Mouse (Mus musculus): ENCODE data around the gene Ephb1. TPM values are rescaled to one million over a fixed set of nuclear protein-coding genes. Genes with fewer than 3 reads are reported as not detected.

The Ephb1 gene
- polyA plus RNA-seq, 1 experiment from 2014 or later: 42.3 TPM

GRCm38 (mm10) chr9:102007706-102008105 is 346.8 kb downstream of the Ephb1 start:
- H3K27me3 ChIP-seq: no peaks in the 10 kb centered on the region
- H3K4me2 ChIP-seq (replicated peaks): no peak overlapping the region
- H3K36me3 ChIP-seq: no peaks in the 10 kb centered on the region
- H3K4me3 ChIP-seq: no peak overlapping the region
- H3K9ac ChIP-seq (replicated peaks): no peak overlapping the region
- no peaks in the 10 kb centered on the region for H3K4me1 ChIP-seq
- ATAC-seq (replicated peaks): no peak
- 85% methylated on average over 10 of the region's 10 CpGs for WGBS
- H3K9me3 ChIP-seq: no peaks in the 10 kb centered on the region
- no peak overlapping the region for H3K27ac ChIP-seq (replicated peaks)

GRCm38 (mm10) chr9:102006539-102006938 is 348.0 kb downstream of the Ephb1 start:
- 60% methylated on average over 2 of the region's 2 CpGs for WGBS
- H3K9ac ChIP-seq (replicated peaks): no peak overlapping the region
- H3K4me3 ChIP-seq: no peak overlapping the region
- H3K9me3 ChIP-seq: no peaks in the 10 kb centered on the region
- H3K36me3 ChIP-seq: no peaks in the 10 kb centered on the region
- H3K27ac ChIP-seq (replicated peaks): no peak overlapping the region
- H3K27me3 ChIP-seq: no peaks in the 10 kb centered on the region
- H3K4me1 ChIP-seq: no peaks in the 10 kb centered on the region
- no peak for ATAC-seq (replicated peaks)
- H3K4me2 ChIP-seq (replicated peaks): no peak overlapping the region

GRCm38 (mm10) chr9:102002920-102003319 is 351.6 kb downstream of the Ephb1 start:
- no peak for ATAC-seq (replicated peaks)
- Histone ChIP-seq H3K4me3 (no peak overlapping the region), H3K27me3 (no peaks in the 10 kb centered on the region), H3K27ac (replicated peaks) (no peak overlapping the region), H3K36me3 (no peaks in the 10 kb centered on the region), H3K4me2 (replicated peaks) (no peak overlapping the region), H3K9me3 (no peaks in the 10 kb centered on the region), H3K9ac (replicated peaks) (no peak overlapping the region), H3K4me1 (no peaks in the 10 kb centered on the region)
- WGBS: 38% methylated on average over 5 of the region's 5 CpGs

- Histone ChIP-seq H3K36me3 (no peaks in the 10 kb centered on the region), H3K27me3 (no peaks in the 10 kb centered on the region), H3K9me3 (no peaks in the 10 kb centered on the region), H3K4me3 (no peak overlapping the region), H3K4me1 (no peaks in the 10 kb centered on the region), H3K4me2 (replicated peaks) (no peak overlapping the region), H3K27ac (replicated peaks) (no peak overlapping the region), H3K9ac (replicated peaks) (no peak overlapping the region)
- WGBS: 95% methylated on average over 10 of the region's 10 CpGs
- no peak for ATAC-seq (replicated peaks)
Measured at GRCm38 (mm10) chr9:102002186-102002585, 352.3 kb downstream of the Ephb1 start.

GRCm38 (mm10) chr9:102001633-102002165 is 352.8 kb downstream of the Ephb1 start:
- Histone ChIP-seq H3K36me3 (no peaks in the 10 kb centered on the region), H3K27ac (replicated peaks) (no peak overlapping the region), H3K4me2 (replicated peaks) (no peak overlapping the region), H3K27me3 (no peaks in the 10 kb centered on the region), H3K9me3 (no peaks in the 10 kb centered on the region), H3K4me3 (no peak overlapping the region), H3K4me1 (0 out of 2 replicates have a peak, but pooled peaks cover 3% of the 10 kb centered on the region), H3K9ac (replicated peaks) (no peak overlapping the region)
- 88% methylated on average over 11 of the region's 11 CpGs for WGBS
- ATAC-seq (replicated peaks): no peak

GRCm38 (mm10) chr9:101999690-102000089 is 354.8 kb downstream of the Ephb1 start:
- no peaks in the 10 kb centered on the region for H3K27me3 ChIP-seq
- no peak overlapping the region for H3K27ac ChIP-seq (replicated peaks)
- WGBS: 85% methylated on average over 4 of the region's 4 CpGs
- H3K4me2 ChIP-seq (replicated peaks): no peak overlapping the region
- ATAC-seq (replicated peaks): no peak
- H3K9ac ChIP-seq (replicated peaks): no peak overlapping the region
- H3K4me3 ChIP-seq: no peak overlapping the region
- peaks cover under 1% of the 10 kb centered on the region; the same call in 1 of the 2 replicates for H3K36me3 ChIP-seq
- 0 out of 2 replicates have a peak, but pooled peaks cover 3% of the 10 kb centered on the region for H3K4me1 ChIP-seq
- no peaks in the 10 kb centered on the region for H3K9me3 ChIP-seq

- Histone ChIP-seq H3K4me3 (no peak overlapping the region), H3K36me3 (peaks cover 4% of the 10 kb centered on the region; the same call in 1 of the 2 replicates), H3K9ac (replicated peaks) (no peak overlapping the region), H3K27me3 (no peaks in the 10 kb centered on the region), H3K4me1 (0 out of 2 replicates have a peak, but pooled peaks cover 3% of the 10 kb centered on the region), H3K9me3 (no peaks in the 10 kb centered on the region), H3K4me2 (replicated peaks) (no peak overlapping the region), H3K27ac (replicated peaks) (no peak overlapping the region)
- no peak for ATAC-seq (replicated peaks)
- 74% methylated on average over 16 of the region's 16 CpGs for WGBS
Measured at GRCm38 (mm10) chr9:101996771-101997500, 357.6 kb downstream of the Ephb1 start.

GRCm38 (mm10) chr9:101996183-101996582 is 358.3 kb downstream of the Ephb1 start:
- Histone ChIP-seq H3K4me2 (replicated peaks) (no peak overlapping the region), H3K9me3 (no peaks in the 10 kb centered on the region), H3K9ac (replicated peaks) (no peak overlapping the region), H3K4me1 (0 out of 2 replicates have a peak, but pooled peaks cover 3% of the 10 kb centered on the region), H3K27ac (replicated peaks) (no peak overlapping the region), H3K27me3 (no peaks in the 10 kb centered on the region), H3K4me3 (no peak overlapping the region), H3K36me3 (peaks cover 4% of the 10 kb centered on the region; the same call in 1 of the 2 replicates)
- 84% methylated on average over 7 of the region's 7 CpGs for WGBS
- ATAC-seq (replicated peaks): no peak

GRCm38 (mm10) chr9:101995423-101996156 is 358.9 kb downstream of the Ephb1 start:
- ATAC-seq (replicated peaks): no peak

GRCm38 (mm10) chr9:101994086-101994485 is 360.4 kb downstream of the Ephb1 start:
- ATAC-seq (replicated peaks): no peak
- 94% methylated on average over 2 of the region's 2 CpGs for WGBS
- Histone ChIP-seq H3K4me2 (replicated peaks) (no peak overlapping the region), H3K4me1 (0 out of 2 replicates have a peak, but pooled peaks cover 3% of the 10 kb centered on the region), H3K27me3 (no peaks in the 10 kb centered on the region), H3K9me3 (no peaks in the 10 kb centered on the region), H3K36me3 (peaks cover 4% of the 10 kb centered on the region; the same call in 1 of the 2 replicates), H3K4me3 (no peak overlapping the region), H3K27ac (replicated peaks) (no peak overlapping the region), H3K9ac (replicated peaks) (no peak overlapping the region)

More at GRCm38 (mm10) chr9:101995423-101996156, 358.9 kb downstream of the Ephb1 start:
- no peak overlapping the region for H3K27ac ChIP-seq (replicated peaks)
- 85% methylated on average over 10 of the region's 10 CpGs for WGBS
- no peak overlapping the region for H3K4me3 ChIP-seq
- no peak overlapping the region for H3K9ac ChIP-seq (replicated peaks)
- H3K4me2 ChIP-seq (replicated peaks): no peak overlapping the region
- 0 out of 2 replicates have a peak, but pooled peaks cover 3% of the 10 kb centered on the region for H3K4me1 ChIP-seq
- no peaks in the 10 kb centered on the region for H3K27me3 ChIP-seq
- peaks cover 4% of the 10 kb centered on the region; the same call in 1 of the 2 replicates for H3K36me3 ChIP-seq
- H3K9me3 ChIP-seq: no peaks in the 10 kb centered on the region

GRCm38 (mm10) chr9:101990836-101991235 is 363.7 kb downstream of the Ephb1 start:
- no peaks in the 10 kb centered on the region for H3K4me1 ChIP-seq
- no peak overlapping the region for H3K27ac ChIP-seq (replicated peaks)
- no peak overlapping the region for H3K9ac ChIP-seq (replicated peaks)
- no peak overlapping the region for H3K4me2 ChIP-seq (replicated peaks)
- no peaks in the 10 kb centered on the region for H3K9me3 ChIP-seq
- no peak for ATAC-seq (replicated peaks)
- H3K36me3 ChIP-seq: peaks cover 4% of the 10 kb centered on the region; the same call in 1 of the 2 replicates
- H3K4me3 ChIP-seq: no peak overlapping the region
- no peaks in the 10 kb centered on the region for H3K27me3 ChIP-seq
- WGBS: 66% methylated on average over 12 of the region's 12 CpGs

GRCm38 (mm10) chr9:101990032-101990431 is 364.5 kb downstream of the Ephb1 start:
- Histone ChIP-seq H3K27ac (replicated peaks) (no peak overlapping the region), H3K4me3 (no peak overlapping the region), H3K27me3 (no peaks in the 10 kb centered on the region), H3K4me2 (replicated peaks) (no peak overlapping the region), H3K9ac (replicated peaks) (no peak overlapping the region), H3K9me3 (no peaks in the 10 kb centered on the region), H3K36me3 (peaks cover 4% of the 10 kb centered on the region; the same call in 1 of the 2 replicates), H3K4me1 (no peaks in the 10 kb centered on the region)
- no peak for ATAC-seq (replicated peaks)
- 59% methylated on average over 6 of the region's 6 CpGs for WGBS

All from forebrain, embryonic 15.5 days (tissue).